Mouse (Mus musculus) megakaryocyte, embryonic 14.5 days (primary cell): ENCODE data around the gene Lbhd1.

ENCODE experiments used
- FLI1 ChIP-seq: IDR thresholded peaks from 2 replicates; pipeline ENCODE4 v1.6.1; 2012; ENCODE audit warnings: low read length, inconsistent platforms, mixed read lengths
- GATA1 ChIP-seq: IDR thresholded peaks from 3 replicates; pipeline ENCODE4 v1.6.1; 2012; ENCODE audit warnings: mixed read lengths, low read length, inconsistent platforms, borderline replicate concordance

GRCm38 (mm10) chr19:8850402-8850901, 33.1 kb upstream of the Lbhd1 start, which contains the start of gene Lrrn4cl:
- no peak for TF ChIP-seq GATA1
- TF ChIP-seq FLI1, result no peak
